Mouse (Mus musculus): ENCODE results near the gene Fkbp11. TPM values are rescaled to one million over a fixed set of nuclear protein-coding genes. Genes with fewer than 3 reads are reported as not detected.

Fkbp11 gene
- polyA plus RNA-seq (2016; fragmentation: Nextera tagmentation; extraction: Ambion mirVana), result 25.4 and 28.0 TPM in 2 replicates

- Histone ChIP-seq H3K9me3 (no peaks in the 10 kb centered on the region), H3K36me3 (no peaks in the 10 kb centered on the region), H3K9ac (replicated peaks) (peak within 1 kb of the TSS; percentile 65), H3K4me1 (replicated peaks) (peaks cover 41% of the 10 kb centered on the region), H3K27ac (peak within 1 kb of the TSS; percentile 18; the same call in 1 of the 2 replicates), H3K27me3 (peaks cover 7% of the 10 kb centered on the region), H3K4me2 (peak within 1 kb of the TSS; percentile 96), H3K4me3 (replicated peaks) (peak within 1 kb of the TSS; percentile 57)
- ATAC-seq (ENCODE audit: insufficient number of reproducible peaks, insufficient read depth, low FRiP score, low TSS enrichment, low read depth), result peak; percentile 81
- under 1% methylated on average over 39 of the region's 39 CpGs for WGBS
Observed at GRCm38 (mm10) chr15:98727443-98728321, at the start of gene Fkbp11. Gene Fkbp11, minus strand, starts transcription at chr15:98728198.

- Histone ChIP-seq H3K4me1 (replicated peaks) (peaks cover 32% of the 10 kb centered on the region), H3K9ac (replicated peaks) (no peak within 1 kb of the TSS), H3K27ac (no peak within 1 kb of the TSS), H3K4me2 (peak within 1 kb of the TSS; percentile 50), H3K36me3 (no peaks in the 10 kb centered on the region), H3K9me3 (peaks cover 4% of the 10 kb centered on the region; the same call in 1 of the 2 replicates), H3K4me3 (replicated peaks) (peak within 1 kb of the TSS; percentile 31), H3K27me3 (peaks cover 100% of the 10 kb centered on the region)
- under 1% methylated on average over 25 of the region's 33 CpGs for WGBS
- no peak for ATAC-seq (ENCODE audit: insufficient number of reproducible peaks, insufficient read depth, low FRiP score, low TSS enrichment, low read depth)
Observed at GRCm38 (mm10) chr15:98777762-98778161, 49.8 kb upstream of the Fkbp11 start, which contains the start of gene Wnt10b. Gene Wnt10b, minus strand, starts transcription at chr15:98778150.

GRCm38 (mm10) chr15:98777005-98777616 lies 49.1 kb upstream of the Fkbp11 start:
- Histone ChIP-seq H3K9ac (replicated peaks) (no peak overlapping the region), H3K27ac (no peak overlapping the region), H3K4me3 (replicated peaks) (peak overlapping the region; percentile 31), H3K4me2 (peak overlapping the region; percentile 50), H3K27me3 (peaks cover 100% of the 10 kb centered on the region), H3K9me3 (peaks cover 4% of the 10 kb centered on the region; the same call in 1 of the 2 replicates), H3K4me1 (replicated peaks) (peaks cover 38% of the 10 kb centered on the region), H3K36me3 (no peaks in the 10 kb centered on the region)
- 1% methylated on average over 19 of the region's 19 CpGs for WGBS
- no peak for ATAC-seq (ENCODE audit: insufficient number of reproducible peaks, insufficient read depth, low FRiP score, low TSS enrichment, low read depth)

- peaks cover 100% of the 10 kb centered on the region for H3K27me3 ChIP-seq
- WGBS, result under 1% methylated on average over 61 of the region's 62 CpGs
- H3K9ac ChIP-seq (replicated peaks), result peak overlapping the region; percentile 27
- H3K36me3 ChIP-seq, result no peaks in the 10 kb centered on the region
- peaks cover 4% of the 10 kb centered on the region; the same call in 1 of the 2 replicates for H3K9me3 ChIP-seq
- H3K27ac ChIP-seq, result peak overlapping the region; percentile 45; the same call in 1 of the 2 replicates
- peaks cover 41% of the 10 kb centered on the region for H3K4me1 ChIP-seq (replicated peaks)
- H3K4me3 ChIP-seq (replicated peaks), result peak overlapping the region; percentile 31
- peak; percentile 18; the same call in 1 of the 2 replicates for ATAC-seq (ENCODE audit: insufficient number of reproducible peaks, insufficient read depth, low FRiP score, low TSS enrichment, low read depth)
- peak overlapping the region; percentile 50 for H3K4me2 ChIP-seq
Observed at GRCm38 (mm10) chr15:98776280-98777004, 48.4 kb upstream of the Fkbp11 start.

- peaks cover 100% of the 10 kb centered on the region for H3K27me3 ChIP-seq
- peak overlapping the region; percentile 31; the same call in 1 of the 2 replicates for H3K4me3 ChIP-seq (replicated peaks)
- no peaks in the 10 kb centered on the region for H3K36me3 ChIP-seq
- no peak overlapping the region for H3K27ac ChIP-seq
- ATAC-seq (ENCODE audit: insufficient number of reproducible peaks, insufficient read depth, low FRiP score, low TSS enrichment, low read depth), result no peak
- WGBS, result 0% methylated on average over 5 of the region's 5 CpGs
- peaks cover 4% of the 10 kb centered on the region; the same call in 1 of the 2 replicates for H3K9me3 ChIP-seq
- peaks cover 41% of the 10 kb centered on the region for H3K4me1 ChIP-seq (replicated peaks)
- H3K9ac ChIP-seq (replicated peaks), result no peak overlapping the region
- H3K4me2 ChIP-seq, result peak overlapping the region; percentile 50
Observed at GRCm38 (mm10) chr15:98775533-98775932, 47.5 kb upstream of the Fkbp11 start.

- H3K4me3 ChIP-seq (replicated peaks), result no peak overlapping the region
- H3K27ac ChIP-seq, result no peak overlapping the region
- H3K4me1 ChIP-seq (replicated peaks), result peaks cover 41% of the 10 kb centered on the region
- H3K36me3 ChIP-seq, result no peaks in the 10 kb centered on the region
- no peak for ATAC-seq (ENCODE audit: insufficient number of reproducible peaks, insufficient read depth, low FRiP score, low TSS enrichment, low read depth)
- peaks cover 4% of the 10 kb centered on the region; the same call in 1 of the 2 replicates for H3K9me3 ChIP-seq
- H3K27me3 ChIP-seq, result peaks cover 100% of the 10 kb centered on the region
- H3K4me2 ChIP-seq, result no peak overlapping the region
- WGBS, result 5% methylated on average over 15 of the region's 15 CpGs
- H3K9ac ChIP-seq (replicated peaks), result no peak overlapping the region
Observed at GRCm38 (mm10) chr15:98774096-98774495, 46.1 kb upstream of the Fkbp11 start.

- H3K9ac ChIP-seq (replicated peaks), result no peak overlapping the region
- no peak overlapping the region for H3K27ac ChIP-seq
- peaks cover 34% of the 10 kb centered on the region for H3K4me1 ChIP-seq (replicated peaks)
- H3K27me3 ChIP-seq, result peaks cover 100% of the 10 kb centered on the region
- H3K36me3 ChIP-seq, result no peaks in the 10 kb centered on the region
- 3% methylated on average over 36 of the region's 36 CpGs for WGBS
- no peak for ATAC-seq (ENCODE audit: insufficient number of reproducible peaks, insufficient read depth, low FRiP score, low TSS enrichment, low read depth)
- peak overlapping the region; percentile 57 for H3K4me2 ChIP-seq
- H3K4me3 ChIP-seq (replicated peaks), result peak overlapping the region; percentile 34
- peaks cover 4% of the 10 kb centered on the region; the same call in 1 of the 2 replicates for H3K9me3 ChIP-seq
Observed at GRCm38 (mm10) chr15:98772511-98773211, 44.7 kb upstream of the Fkbp11 start.

- Histone ChIP-seq H3K4me1 (replicated peaks) (peaks cover 27% of the 10 kb centered on the region), H3K9me3 (peaks cover 4% of the 10 kb centered on the region; the same call in 1 of the 2 replicates), H3K36me3 (no peaks in the 10 kb centered on the region), H3K4me3 (replicated peaks) (peak overlapping the region; percentile 34), H3K27me3 (peaks cover 94% of the 10 kb centered on the region), H3K9ac (replicated peaks) (no peak overlapping the region), H3K27ac (no peak overlapping the region), H3K4me2 (peak overlapping the region; percentile 57)
- 8% methylated on average over 12 of the region's 12 CpGs for WGBS
- no peak for ATAC-seq (ENCODE audit: insufficient number of reproducible peaks, insufficient read depth, low FRiP score, low TSS enrichment, low read depth)
Observed at GRCm38 (mm10) chr15:98771813-98772425, 43.9 kb upstream of the Fkbp11 start.

GRCm38 (mm10) chr15:98768259-98768658 lies 40.3 kb upstream of the Fkbp11 start:
- Histone ChIP-seq H3K27me3 (peaks cover 65% of the 10 kb centered on the region), H3K36me3 (no peaks in the 10 kb centered on the region), H3K9me3 (peaks cover 4% of the 10 kb centered on the region; the same call in 1 of the 2 replicates), H3K9ac (replicated peaks) (no peak overlapping the region), H3K4me3 (replicated peaks) (no peak overlapping the region), H3K4me2 (no peak overlapping the region), H3K27ac (no peak overlapping the region), H3K4me1 (replicated peaks) (peaks cover 18% of the 10 kb centered on the region)
- WGBS, result 27% methylated on average over 5 of the region's 5 CpGs
- ATAC-seq (ENCODE audit: insufficient number of reproducible peaks, insufficient read depth, low FRiP score, low TSS enrichment, low read depth), result no peak

- H3K4me1 ChIP-seq (replicated peaks), result peaks cover 17% of the 10 kb centered on the region
- no peak for ATAC-seq (ENCODE audit: insufficient number of reproducible peaks, insufficient read depth, low FRiP score, low TSS enrichment, low read depth)
- H3K9me3 ChIP-seq, result no peaks in the 10 kb centered on the region
- peaks cover 41% of the 10 kb centered on the region for H3K27me3 ChIP-seq
- no peak overlapping the region for H3K4me3 ChIP-seq (replicated peaks)
- H3K9ac ChIP-seq (replicated peaks), result 0 out of 2 replicates have a peak overlapping the region, but pooled peaks have one; percentile 18
- no peak overlapping the region for H3K27ac ChIP-seq
- 68% methylated on average over 4 of the region's 4 CpGs for WGBS
- H3K4me2 ChIP-seq, result no peak overlapping the region
- peaks cover under 1% of the 10 kb centered on the region; the same call in 1 of the 2 replicates for H3K36me3 ChIP-seq
Observed at GRCm38 (mm10) chr15:98765929-98766328, 37.9 kb upstream of the Fkbp11 start.
